Mouse (Mus musculus) brain, adult 2 months (tissue): ENCODE measurements around the gene Fbxl21.
A peak's percentile ranks its signal among the peaks of the same experiment; 100 is the strongest.

ENCODE experiments used
- DNase-seq: peaks from one replicate; pipeline ENCODE4 v3.0.0; 2011; ENCODE audit warnings: low read depth, low spot score

Gene Fbxl21

GRCm38 (mm10) chr13:56581512-56581911 lies 59.2 kb downstream of the Fbxl21 start:
- DNase-seq = peak; percentile 52

GRCm38 (mm10) chr13:56581961-56582434 lies 59.7 kb downstream of the Fbxl21 start:
- DNase-seq = peak; percentile 90

GRCm38 (mm10) chr13:56582720-56583119 lies 60.4 kb downstream of the Fbxl21 start:
- DNase-seq = peak; percentile 54

- DNase-seq = no peak
Observed at GRCm38 (mm10) chr13:56586046-56586445, 63.8 kb downstream of the Fbxl21 start.
